9 mouse cellular contexts compared by ENCODE assay signal in genomic region chr7:130547635-130548175, GRCm38 (mm10). TPM values are rescaled to one million over a fixed set of nuclear protein-coding genes. Genes with fewer than 3 reads are reported as not detected.
DNase-seq lines count a peak whose midpoint lies in the region; ATAC-seq and TF ChIP-seq lines count a peak whose summit lies in the region.
"Had no signal": no experiment of that assay in that cellular context is flagged by ENCODE, and none has a peak within 500 bp of the region (broad histone marks: within the 10 kb centered on the region; RNA-seq: fewer than 3 reads in every experiment).

No protein-coding gene starts in this region.

- TF ChIP-seq CTCF in kidney, adult 2 months (conservative IDR thresholded peaks at IDR 0.05; ENCODE audit: insufficient read depth, insufficient read length, low read depth, low read length) = no peak

- peak overlapping the region; percentile 58 for H3ac ChIP-seq in myocyte (ENCODE audit: control insufficient read depth, insufficient read length)

- H3K27ac ChIP-seq in kidney, embryonic 16.5 days (ENCODE audit: low read length) = peak overlapping the region; percentile 100
- no peak overlapping the region; the same call in 1 of the 2 replicates for H3K27ac ChIP-seq in kidney, adult 2 months (ENCODE audit: insufficient read depth, low read depth, low read length)
- H3K27ac ChIP-seq in embryonic facial prominence, embryonic 15.5 days (replicated peaks) = peak overlapping the region; percentile 99; the same call in 1 of the 2 replicates
- peak overlapping the region; percentile 97 for H3K27ac ChIP-seq in limb, embryonic 10.5 days

- no peaks in the 10 kb centered on the region for H3K9me3 ChIP-seq in kidney, embryonic 16.5 days (ENCODE audit: low read length)
- H3K9me3 ChIP-seq in embryonic facial prominence, embryonic 15.5 days (replicated peaks) = no peaks in the 10 kb centered on the region
- no peaks in the 10 kb centered on the region for H3K9me3 ChIP-seq in limb, embryonic 10.5 days (replicated peaks)

- peak; percentile 14; the same call in 1 of the 2 replicates for ATAC-seq in kidney, embryonic 16.5 days (ENCODE audit: low FRiP score, low TSS enrichment)
- no peak for ATAC-seq in embryonic facial prominence, embryonic 15.5 days (ENCODE audit: insufficient number of reproducible peaks, low FRiP score, low TSS enrichment, low read depth)

- no peak for TF ChIP-seq POLR2A in kidney, adult 2 months (IDR thresholded peaks at IDR 0.05; ENCODE audit: low read depth, low read length)
- TF ChIP-seq POLR2A in myocyte (IDR thresholded peaks at IDR 0.05; ENCODE audit: insufficient read length, low read depth) = no peak

- 87% methylated on average over 12 of the region's 12 CpGs for WGBS in kidney, embryonic 16.5 days
- 86% methylated on average over 12 of the region's 12 CpGs for WGBS in kidney, adult 2 months
- 82% methylated on average over 12 of the region's 12 CpGs for WGBS in embryonic facial prominence, embryonic 15.5 days
- WGBS in limb, embryonic 10.5 days = 86% methylated on average over 12 of the region's 12 CpGs

- peaks cover 37% of the 10 kb centered on the region for H3K79me2 ChIP-seq in myocyte (ENCODE audit: control insufficient read depth, insufficient read depth)

- H3K4me2 ChIP-seq in kidney, embryonic 16.5 days (replicated peaks; ENCODE audit: low read depth, low read length) = peak overlapping the region; percentile 82; the same call in 1 of the 2 replicates
- no peak overlapping the region for H3K4me2 ChIP-seq in embryonic facial prominence, embryonic 15.5 days (replicated peaks)
- H3K4me2 ChIP-seq in myocyte (ENCODE audit: low read depth) = peak overlapping the region; percentile 16

- H3K27me3 ChIP-seq in kidney, embryonic 16.5 days (ENCODE audit: insufficient read depth, low read length) = no peaks in the 10 kb centered on the region
- no peaks in the 10 kb centered on the region for H3K27me3 ChIP-seq in kidney, adult 2 months (replicated peaks; ENCODE audit: control insufficient read depth, insufficient read depth, low read length)
- no peaks in the 10 kb centered on the region for H3K27me3 ChIP-seq in embryonic facial prominence, embryonic 15.5 days
- H3K27me3 ChIP-seq in limb, embryonic 10.5 days (ENCODE audit: low read depth, poor library complexity, severe bottlenecking) = no peaks in the 10 kb centered on the region
- H3K27me3 ChIP-seq in myocyte (ENCODE audit: control insufficient read depth, insufficient read depth, insufficient read length) = no peaks in the 10 kb centered on the region
- H3K27me3 ChIP-seq: Patski had no signal

- no peak for DNase-seq in kidney, adult 2 months
- DNase-seq in limb, embryonic 10.5 days (ENCODE audit: low spot score) = no peak
- DNase-seq in thymus, postnatal 25 days = no peak
- DNase-seq in kidney, adult 9 months = no peak
- no peak for DNase-seq in ovary, postnatal 36 days (ENCODE audit: low spot score)

- peaks cover 11% of the 10 kb centered on the region for H3K4me1 ChIP-seq in kidney, embryonic 16.5 days (ENCODE audit: insufficient read depth, low read length)
- peaks cover 7% of the 10 kb centered on the region for H3K4me1 ChIP-seq in kidney, adult 2 months (ENCODE audit: control insufficient read depth, insufficient read depth, low read length)
- H3K4me1 ChIP-seq in embryonic facial prominence, embryonic 15.5 days = peaks cover 23% of the 10 kb centered on the region
- H3K4me1 ChIP-seq in limb, embryonic 10.5 days = peaks cover 15% of the 10 kb centered on the region

- peak overlapping the region; percentile 92 for H3K4me3 ChIP-seq in kidney, embryonic 16.5 days (ENCODE audit: low read length)
- no peak overlapping the region for H3K4me3 ChIP-seq in kidney, adult 2 months (ENCODE audit: insufficient read depth, low read depth, low read length)
- H3K4me3 ChIP-seq in embryonic facial prominence, embryonic 15.5 days (replicated peaks) = peak overlapping the region; percentile 98
- peak overlapping the region; percentile 71 for H3K4me3 ChIP-seq in limb, embryonic 10.5 days
- H3K4me3 ChIP-seq in myocyte = peak overlapping the region; percentile 71

- peak overlapping the region; percentile 98; the same call in 1 of the 2 replicates for H3K9ac ChIP-seq in kidney, embryonic 16.5 days (replicated peaks; ENCODE audit: low read length)
- H3K9ac ChIP-seq in embryonic facial prominence, embryonic 15.5 days = no peak overlapping the region

- H3K36me3 ChIP-seq in kidney, embryonic 16.5 days (ENCODE audit: insufficient read depth, low read length) = peaks cover 22% of the 10 kb centered on the region
- H3K36me3 ChIP-seq in kidney, adult 2 months (ENCODE audit: control insufficient read depth, insufficient read depth, low read length) = no peaks in the 10 kb centered on the region
- peaks cover 24% of the 10 kb centered on the region for H3K36me3 ChIP-seq in embryonic facial prominence, embryonic 15.5 days
- peaks cover 29% of the 10 kb centered on the region for H3K36me3 ChIP-seq in limb, embryonic 10.5 days
- H3K36me3 ChIP-seq in myocyte (ENCODE audit: control insufficient read depth, insufficient read depth) = no peaks in the 10 kb centered on the region

TF ChIP-seq in myocyte, 11 proteins besides CTCF, POLR2A, EP300 and RAD21:
- TF ChIP-seq REST (IDR thresholded peaks at IDR 0.05; ENCODE audit: insufficient read depth, insufficient read length) (no peak), MYOG (IDR thresholded peaks at IDR 0.05; ENCODE audit: control insufficient read depth in 1 of 3, insufficient read depth in 1 of 3, insufficient read length in 2 of 3, low read depth in 2 of 3) (no peak)
TF ChIP-seq in myocyte: peak in this region for 0.

RNA-seq across cellular contexts. Expression of gene Nsmce4a, which starts 25.2 kb away (rescaled TPM):
- polyA plus RNA-seq in kidney, embryonic 16.5 days (2015; fragmentation: Nextera tagmentation; extraction: Ambion mirVana) = 155 and 159 TPM in 2 replicates
- 39.8 and 44.4 TPM in 2 replicates for polyA plus RNA-seq in kidney, adult 2 months (2012; rRNA removed)
- polyA plus RNA-seq in embryonic facial prominence, embryonic 15.5 days (2015; fragmentation: Nextera tagmentation; extraction: Ambion mirVana) = 128 and 131 TPM in 2 replicates
- polyA plus RNA-seq in limb, embryonic 10.5 days (2016; fragmentation: Nextera tagmentation; extraction: Ambion mirVana) = 199 TPM in 2 replicates
- 24.4 TPM for polyA plus RNA-seq in myocyte (2012; fragmentation: generic; extraction: Trizol)

RNA-seq across cellular contexts. Expression of gene Ate1, which starts 27.5 kb away (rescaled TPM):
- 58.5 and 68.6 TPM in 2 replicates for polyA plus RNA-seq in kidney, embryonic 16.5 days (2015; fragmentation: Nextera tagmentation; extraction: Ambion mirVana)
- polyA plus RNA-seq in kidney, adult 2 months (2012; rRNA removed) = 7.3 and 10.6 TPM in 2 replicates
- polyA plus RNA-seq in embryonic facial prominence, embryonic 15.5 days (2015; fragmentation: Nextera tagmentation; extraction: Ambion mirVana) = 57.4 and 59.7 TPM in 2 replicates
- polyA plus RNA-seq in limb, embryonic 10.5 days (2016; fragmentation: Nextera tagmentation; extraction: Ambion mirVana) = 37.9 and 42.6 TPM in 2 replicates
- 9.8 TPM for polyA plus RNA-seq in myocyte (2012; fragmentation: generic; extraction: Trizol)

RNA-seq across cellular contexts. Expression of gene Tacc2, which starts 29.5 kb away (rescaled TPM):
- polyA plus RNA-seq in kidney, embryonic 16.5 days (2015; fragmentation: Nextera tagmentation; extraction: Ambion mirVana) = 31.3 and 40.0 TPM in 2 replicates
- polyA plus RNA-seq in kidney, adult 2 months (2012; rRNA removed) = 72.2 and 78.4 TPM in 2 replicates
- polyA plus RNA-seq in embryonic facial prominence, embryonic 15.5 days (2015; fragmentation: Nextera tagmentation; extraction: Ambion mirVana) = 39.7 and 46.0 TPM in 2 replicates
- polyA plus RNA-seq in limb, embryonic 10.5 days (2016; fragmentation: Nextera tagmentation; extraction: Ambion mirVana) = 37.5 and 39.2 TPM in 2 replicates
- 61.8 TPM for polyA plus RNA-seq in myocyte (2012; fragmentation: generic; extraction: Trizol)
